Mouse (Mus musculus) lung, postnatal 14 days (tissue): ENCODE measurements around the gene Cdc34.
"Not testable (repeated sequence)": the region's sequence is repeated elsewhere in the genome, so short reads cannot be mapped to it uniquely, and the experiment has no call there.

Source experiments
- DNase-seq: peaks from one replicate; pipeline ENCODE4 v3.0.0; 2021

Gene Cdc34

DNA sequence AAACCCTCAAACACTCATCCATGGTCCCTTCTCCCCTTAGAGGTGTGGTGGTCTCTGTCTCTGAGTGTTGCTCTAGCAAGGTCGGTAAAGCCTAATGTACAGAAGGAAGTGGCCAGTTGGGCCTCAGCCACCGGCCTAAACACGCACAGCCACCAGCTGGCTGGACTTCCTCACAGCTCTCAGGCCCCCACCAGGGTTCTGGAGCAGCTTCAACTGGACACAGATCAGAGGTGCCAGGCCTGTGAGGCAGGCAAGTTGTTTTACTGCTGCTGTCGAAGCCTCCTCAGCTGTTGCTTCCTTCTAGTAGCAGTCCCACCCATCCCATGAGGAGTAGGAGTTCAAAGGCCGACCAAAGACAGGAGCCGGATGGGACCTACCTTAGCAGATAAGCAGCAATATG, 15.9 kb downstream of the Cdc34 start:
- peak; percentile 40 for DNase-seq

DNA sequence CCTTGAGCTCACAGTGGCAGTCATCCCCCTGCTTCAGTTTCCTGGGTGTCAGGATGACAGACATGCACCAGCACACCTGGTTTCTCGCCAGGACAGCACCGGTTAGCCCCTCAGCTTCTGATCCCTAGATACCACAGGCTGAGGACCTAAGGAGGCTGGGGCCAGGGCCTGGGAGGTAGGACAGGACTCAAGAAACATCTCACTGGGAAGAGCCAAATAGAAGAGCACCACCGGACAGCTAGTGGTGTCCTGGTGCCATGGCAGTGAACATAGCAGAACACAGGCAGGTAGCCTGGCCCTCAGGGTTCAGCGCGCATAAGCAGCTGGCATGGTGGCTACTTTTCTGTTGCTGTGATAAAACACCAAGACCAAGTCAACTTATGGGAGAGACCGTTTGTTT, 16.5 kb downstream of the Cdc34 start:
- DNase-seq, result no peak

DNA sequence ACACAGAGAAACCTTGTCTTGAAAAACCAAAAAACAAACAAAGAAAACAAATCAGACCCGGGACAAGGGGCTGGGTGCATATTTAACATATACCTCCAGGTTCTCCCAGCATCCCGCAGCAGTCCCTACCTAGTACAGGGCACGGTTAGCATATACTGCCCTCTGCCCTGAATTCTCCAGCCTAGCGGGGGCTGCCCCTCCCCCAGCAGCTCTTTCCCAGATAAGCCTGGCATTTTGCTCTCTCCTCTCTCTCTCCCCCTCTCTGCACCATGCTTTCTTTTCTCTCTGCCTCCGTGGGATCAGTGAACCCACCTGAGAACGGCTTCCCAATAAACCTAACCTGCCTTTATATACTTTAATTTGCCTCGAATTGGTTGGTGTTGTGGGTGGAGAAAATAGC, 18.7 kb downstream of the Cdc34 start:
- DNase-seq, result no peak

DNA sequence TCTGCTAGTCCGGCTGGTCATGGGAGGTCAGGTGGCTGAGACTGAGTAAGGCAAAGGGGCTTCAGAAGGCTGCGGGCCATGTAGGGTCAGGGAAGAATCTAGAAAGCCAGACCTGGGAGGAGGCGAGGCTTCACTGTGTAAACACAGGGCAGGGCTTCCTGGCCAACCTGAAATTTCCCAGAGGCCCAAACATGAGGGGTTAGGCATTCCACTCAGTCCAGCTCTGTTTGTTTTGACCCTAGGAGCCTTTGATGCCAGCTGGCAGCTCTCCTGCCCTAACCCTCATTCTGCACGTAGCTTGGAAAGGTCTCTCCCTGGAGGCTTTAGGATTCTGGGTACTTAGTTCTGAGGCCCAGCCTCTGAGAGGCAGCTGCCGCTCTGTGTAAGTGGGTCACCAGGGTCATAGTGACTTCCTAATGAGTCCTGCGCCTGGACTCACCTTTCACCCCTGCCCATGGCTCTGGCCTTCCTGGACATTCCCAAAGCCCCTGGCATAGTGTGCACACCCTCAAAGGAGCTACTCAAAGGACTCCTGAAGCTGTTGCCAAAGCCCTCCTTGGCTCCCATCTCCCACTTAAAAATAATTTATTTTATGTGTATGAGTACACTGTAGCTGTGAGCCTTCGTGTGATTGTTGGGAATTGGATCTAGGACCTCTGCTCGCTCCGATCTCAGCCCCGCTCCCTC, 19.6 kb downstream of the Cdc34 start:
- DNase-seq, result peak; percentile 72

DNA sequence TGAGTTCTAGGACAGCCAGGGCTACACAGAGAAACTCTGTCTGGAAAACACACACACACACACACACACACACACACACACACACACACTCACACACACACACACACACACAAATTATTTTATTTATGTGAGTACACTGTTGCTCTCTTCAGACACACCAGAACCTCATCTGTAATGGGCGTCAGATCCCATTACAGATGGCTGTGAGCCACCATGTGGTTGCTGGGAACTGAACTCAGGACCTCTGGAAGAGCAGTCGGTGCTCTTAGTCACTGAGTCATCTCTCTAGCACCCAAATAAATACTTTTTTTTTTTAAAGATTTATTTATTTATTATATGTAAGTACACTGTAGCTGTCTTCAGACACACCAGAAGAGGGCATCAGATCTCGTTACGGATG, 21.0 kb downstream of the Cdc34 start:
- not testable (repeated sequence) for DNase-seq

DNA sequence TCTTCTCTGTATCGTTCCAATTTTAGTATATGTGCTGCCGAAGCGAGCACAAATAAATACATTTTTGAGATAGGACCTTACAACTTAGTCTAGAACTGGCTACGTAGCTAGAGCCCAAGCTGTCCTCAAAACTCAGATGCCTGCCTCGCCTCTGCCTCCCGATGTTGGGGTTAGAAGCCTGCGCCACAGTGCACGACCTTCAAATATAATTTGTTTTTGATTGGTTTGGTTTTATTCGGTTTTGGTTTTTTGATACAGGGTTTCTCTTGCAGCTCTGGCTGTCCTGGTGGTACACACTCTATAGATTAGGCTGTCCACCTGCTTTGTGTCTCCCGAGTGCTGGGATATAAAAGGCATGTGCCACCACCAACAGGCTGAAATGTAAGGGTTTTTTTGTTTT, 21.5 kb downstream of the Cdc34 start:
- no peak for DNase-seq

DNA sequence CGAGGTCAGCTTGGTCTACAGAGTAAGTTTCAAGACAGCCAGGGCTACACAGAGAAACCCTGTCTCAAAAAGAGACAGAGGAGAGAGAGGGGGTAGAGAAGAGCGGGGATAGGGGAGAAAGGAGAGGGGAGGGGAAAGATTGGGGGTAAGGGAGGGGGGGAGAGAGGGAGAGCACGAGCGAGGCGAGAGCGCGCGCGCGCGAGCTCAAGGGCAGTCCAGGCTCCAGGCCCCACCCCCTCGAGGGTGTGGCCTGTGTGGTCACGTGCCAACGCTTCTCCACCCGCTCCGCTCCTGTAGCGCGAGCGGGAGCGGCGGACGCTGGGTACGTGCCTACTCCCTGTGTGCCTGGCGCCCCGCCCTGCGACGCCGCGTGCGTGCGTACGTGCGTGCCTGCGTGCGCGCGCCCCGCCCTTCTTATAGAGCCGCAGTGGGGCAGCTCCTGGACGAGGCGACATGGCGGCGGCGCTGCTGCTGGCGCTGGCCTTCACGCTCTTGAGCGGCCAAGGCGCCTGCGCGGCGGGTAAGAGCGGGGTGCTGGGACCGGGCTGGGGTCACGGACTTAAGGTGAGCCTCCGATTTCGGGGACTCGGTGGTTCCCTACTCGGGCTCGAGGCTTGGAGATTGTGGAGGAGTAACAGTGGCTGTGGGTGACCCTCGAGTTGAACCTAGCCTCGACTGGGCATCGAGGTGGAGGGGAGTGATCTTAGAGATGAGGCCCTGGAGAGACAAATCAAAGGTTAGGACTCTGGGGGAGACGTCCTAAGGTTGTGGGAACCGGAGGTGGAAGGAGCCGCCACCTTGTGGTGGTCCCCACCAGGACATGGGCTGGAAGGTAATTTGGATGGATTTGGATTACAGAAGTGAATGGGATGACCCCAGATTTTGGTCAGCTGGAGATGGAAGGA, 22.3 kb downstream of the Cdc34 start, which contains the start of gene Bsg:
Gene Bsg, plus strand, starts transcription at position 427 of the 905 bp plus-strand sequence.
- DNase-seq, result peak; percentile 99

DNA sequence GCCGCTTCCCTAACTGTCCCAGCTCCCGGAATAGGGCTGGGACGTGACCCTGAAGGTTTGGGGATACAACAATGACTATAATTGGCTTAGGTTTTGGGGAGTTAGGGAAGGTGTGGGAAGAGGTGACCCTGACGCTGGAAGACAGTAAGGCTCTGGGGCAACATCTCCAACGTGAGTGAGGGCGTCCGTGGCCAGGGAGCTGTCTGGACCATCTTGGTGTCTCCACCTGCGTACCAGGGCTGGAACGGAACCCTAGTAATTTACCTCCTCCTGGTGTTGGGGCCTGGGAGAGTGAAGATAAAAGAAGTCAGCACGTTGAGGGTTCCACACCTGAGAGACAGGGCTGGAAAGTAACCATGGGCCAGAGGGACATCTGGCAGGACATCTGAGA, 23.0 kb downstream of the Cdc34 start:
- DNase-seq, result no peak

DNA sequence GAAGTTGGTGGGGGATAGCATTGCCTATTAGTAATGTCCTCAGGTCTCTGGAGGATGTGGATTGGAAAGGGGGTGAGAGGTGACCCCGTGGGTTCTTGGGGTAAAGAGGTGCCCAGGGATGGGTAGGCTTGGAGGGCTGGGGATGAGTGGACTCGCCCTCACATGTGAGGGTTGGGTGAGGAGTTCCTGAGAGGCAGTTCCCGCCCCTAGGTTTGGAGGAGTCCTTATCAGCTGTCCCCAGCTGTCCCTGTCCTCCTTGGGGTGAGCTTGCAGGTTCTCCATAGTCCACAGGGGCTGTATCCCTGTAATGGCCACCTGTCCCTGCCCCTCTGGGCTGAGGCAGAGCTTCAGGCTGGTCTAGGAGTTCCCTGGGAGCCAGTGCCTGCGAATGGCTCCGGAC, 24.0 kb downstream of the Cdc34 start:
- DNase-seq, result no peak

DNA sequence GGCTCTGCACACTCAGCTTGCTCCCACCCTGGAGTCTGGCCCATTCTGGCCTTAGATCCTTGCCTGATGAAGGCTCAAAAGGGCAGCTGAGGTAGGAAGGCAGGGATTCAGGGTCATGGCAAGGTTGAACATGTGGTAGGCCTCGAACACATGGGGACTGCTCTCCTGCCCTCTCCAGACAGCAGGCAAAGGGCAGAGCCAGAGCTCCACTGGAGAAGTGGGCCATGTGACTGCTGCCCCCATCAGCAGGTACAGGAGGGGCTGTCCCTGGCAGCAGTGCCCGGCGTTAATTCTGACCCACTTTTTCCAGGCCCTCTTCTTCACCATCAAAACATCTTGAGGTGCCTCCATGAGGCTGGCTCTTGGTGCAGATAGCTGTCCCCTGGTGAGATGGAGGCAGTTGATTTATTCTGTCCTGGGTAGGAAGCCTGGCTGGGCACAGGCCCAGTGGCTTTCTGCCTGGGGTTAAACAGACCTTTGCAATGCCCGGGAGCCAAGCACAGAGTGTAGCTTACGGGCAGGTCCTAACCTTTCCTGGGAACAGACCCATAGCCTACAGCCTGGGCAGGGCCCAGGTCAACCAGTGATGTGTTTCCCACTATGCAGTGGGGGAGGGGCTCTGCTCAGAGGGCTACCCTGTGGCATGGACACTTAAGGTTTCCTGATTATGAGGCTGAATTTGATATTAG, 24.6 kb downstream of the Cdc34 start:
- no peak for DNase-seq

DNA sequence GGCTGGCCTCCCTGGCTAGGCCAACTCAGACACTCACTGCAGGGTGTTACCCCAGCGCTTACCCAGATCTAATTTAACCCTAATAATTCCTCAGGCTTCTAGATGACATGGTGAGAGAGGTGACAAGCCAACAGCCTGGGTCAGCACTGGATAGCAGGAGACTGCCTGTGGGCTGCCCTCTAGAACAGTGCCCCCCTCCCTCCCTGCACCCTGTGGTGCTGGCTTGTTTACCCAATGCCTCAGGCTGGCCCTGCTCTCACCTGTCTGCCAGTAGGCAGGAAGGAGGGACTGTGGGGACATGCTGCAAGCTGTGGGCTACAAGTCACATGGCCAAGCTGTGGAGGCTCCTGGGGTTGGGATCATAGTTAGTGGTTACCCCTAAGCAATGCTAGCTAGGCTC, 25.2 kb downstream of the Cdc34 start:
- no peak for DNase-seq

DNA sequence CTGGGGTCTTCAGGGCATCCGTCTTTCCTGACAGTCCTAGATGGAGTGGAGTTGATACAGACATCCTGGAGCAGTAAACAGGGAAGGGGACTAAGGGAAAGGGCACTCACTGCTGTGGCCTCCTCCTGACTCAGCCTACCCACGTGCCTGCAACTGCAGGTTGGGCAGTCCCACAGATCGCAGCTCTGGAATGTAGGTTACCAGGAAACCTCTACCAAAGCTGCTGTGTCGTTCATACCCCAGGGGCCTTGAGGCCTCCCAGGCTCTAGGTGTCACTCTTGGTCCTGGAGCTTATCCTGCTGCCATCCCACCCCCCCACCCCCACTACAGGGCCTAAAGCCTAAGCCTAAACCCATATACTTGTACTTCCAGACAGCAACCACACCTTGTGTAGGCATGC, 25.8 kb downstream of the Cdc34 start:
- DNase-seq, result no peak

DNA sequence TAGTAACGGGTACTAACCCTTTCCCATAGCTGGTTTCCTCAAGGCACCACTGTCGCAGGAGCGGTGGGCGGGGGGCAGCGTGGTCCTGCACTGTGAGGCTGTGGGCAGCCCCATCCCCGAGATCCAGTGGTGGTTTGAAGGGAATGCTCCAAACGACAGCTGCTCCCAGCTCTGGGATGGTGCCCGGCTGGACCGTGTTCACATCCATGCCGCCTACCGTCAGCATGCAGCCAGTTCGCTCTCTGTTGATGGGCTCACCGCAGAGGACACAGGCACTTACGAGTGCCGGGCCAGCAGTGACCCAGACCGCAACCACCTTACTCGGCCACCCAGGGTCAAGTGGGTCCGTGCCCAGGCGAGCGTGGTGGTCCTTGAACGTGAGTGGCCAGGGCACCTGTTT, 26.7 kb downstream of the Cdc34 start:
- no peak for DNase-seq

DNA sequence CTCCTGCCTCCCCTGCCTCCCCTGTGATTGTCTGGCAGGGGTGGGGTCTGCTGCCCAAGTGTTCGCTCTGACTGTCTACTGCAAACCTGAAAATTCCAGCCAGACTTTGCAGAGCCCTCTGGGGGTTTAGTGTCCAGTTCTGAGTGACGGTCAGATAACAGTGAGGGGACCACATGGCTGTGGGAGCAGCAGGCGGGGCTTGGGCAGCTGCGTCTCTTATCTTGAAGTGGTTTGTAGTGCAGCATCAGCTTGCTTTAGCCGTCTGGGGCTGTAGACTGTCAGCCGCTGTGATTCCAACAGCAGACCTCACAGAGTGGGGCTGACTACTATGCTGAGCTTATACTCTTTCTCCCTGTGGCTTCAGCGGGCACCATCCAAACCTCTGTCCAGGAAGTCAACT, 27.3 kb downstream of the Cdc34 start:
- DNase-seq, result no peak

DNA sequence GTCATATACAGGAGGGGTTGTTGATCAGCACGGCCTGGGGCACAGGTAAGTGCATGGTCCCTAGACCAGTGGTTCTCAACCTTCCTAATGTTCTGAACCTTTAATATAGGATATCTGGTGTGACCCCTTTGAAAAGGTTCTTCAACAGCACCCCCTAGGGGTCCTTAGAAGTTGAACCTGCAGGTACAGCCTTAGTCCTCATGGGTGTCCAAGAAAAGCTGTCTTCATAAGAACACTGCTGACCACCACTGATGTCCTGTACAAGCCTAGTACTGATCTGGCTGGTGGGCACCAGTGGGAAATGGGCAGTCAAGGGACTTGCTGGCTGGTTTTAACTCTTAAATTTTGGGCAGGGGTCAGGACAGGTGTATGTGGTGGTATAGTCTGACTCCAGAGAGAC, 30.0 kb downstream of the Cdc34 start:
- DNase-seq, result no peak

DNA sequence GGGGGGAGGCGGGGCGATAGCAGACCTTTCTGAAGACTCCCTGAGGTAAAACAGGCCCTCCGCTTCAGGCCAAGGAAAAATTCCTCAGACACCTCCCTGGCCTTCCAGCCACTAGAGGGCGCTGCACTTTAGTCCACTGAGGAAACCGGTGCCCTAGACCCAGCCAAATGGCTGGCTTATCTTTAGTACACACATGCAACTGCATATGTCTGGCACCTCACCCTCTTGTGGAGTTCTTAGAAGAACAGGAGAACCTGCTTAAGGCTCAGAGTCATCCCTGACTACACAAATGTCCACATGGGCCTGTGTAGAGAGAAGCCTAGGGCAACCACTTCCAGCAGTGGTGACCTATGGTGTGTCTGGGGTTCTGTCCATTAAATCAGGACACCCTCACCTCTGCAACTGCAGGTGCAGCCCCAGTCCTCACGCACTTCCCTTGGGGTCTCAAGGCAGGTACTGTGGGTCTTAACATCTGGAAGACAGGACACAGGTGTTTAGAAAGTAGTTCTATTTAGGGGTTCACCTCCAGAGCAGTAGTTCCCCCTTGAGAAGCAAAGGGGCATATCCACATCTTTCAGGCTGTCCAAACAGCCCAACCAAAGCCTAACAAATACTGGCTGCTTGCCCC, 30.6 kb downstream of the Cdc34 start:
- DNase-seq, result peak; percentile 87

DNA sequence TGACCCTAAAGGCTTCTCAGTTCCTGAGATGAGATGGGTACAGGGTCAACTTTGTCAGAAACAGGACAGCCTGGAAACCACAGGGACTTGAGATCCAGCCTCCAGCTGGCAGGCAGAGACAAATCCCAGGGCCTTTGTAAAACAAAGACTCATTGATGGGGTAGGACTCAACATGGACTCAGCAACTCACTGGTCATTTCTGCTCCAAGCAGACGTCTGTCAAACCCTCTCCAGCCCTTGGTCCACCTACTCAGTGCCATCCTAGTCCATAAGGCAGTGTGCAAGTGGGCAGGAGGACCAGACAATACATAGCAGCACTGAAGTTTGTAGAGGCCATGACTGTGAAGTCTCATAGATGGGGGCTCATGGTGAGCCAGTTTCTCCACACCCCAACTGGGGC, 31.2 kb downstream of the Cdc34 start:
- DNase-seq, result no peak

DNA sequence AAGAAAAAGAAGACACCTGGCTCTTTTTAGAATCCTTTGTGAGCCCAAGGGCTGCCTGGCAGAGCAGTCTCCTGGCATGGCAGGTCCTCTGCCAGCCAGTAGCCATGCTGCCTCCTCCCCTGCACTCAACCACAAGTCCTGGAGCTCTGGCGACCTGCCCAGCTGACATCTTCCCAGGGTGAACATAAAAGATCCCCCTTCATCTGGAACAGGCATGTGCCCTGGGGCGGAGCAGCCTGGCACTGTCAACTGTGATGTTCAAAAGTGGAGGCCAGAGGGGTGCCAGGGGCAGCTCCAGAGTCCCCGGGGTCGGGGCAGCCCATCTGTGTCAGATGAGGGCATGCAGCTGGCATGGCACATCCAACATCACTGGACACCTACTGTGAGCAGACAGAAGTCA, 33.0 kb downstream of the Cdc34 start:
- no peak for DNase-seq

DNA sequence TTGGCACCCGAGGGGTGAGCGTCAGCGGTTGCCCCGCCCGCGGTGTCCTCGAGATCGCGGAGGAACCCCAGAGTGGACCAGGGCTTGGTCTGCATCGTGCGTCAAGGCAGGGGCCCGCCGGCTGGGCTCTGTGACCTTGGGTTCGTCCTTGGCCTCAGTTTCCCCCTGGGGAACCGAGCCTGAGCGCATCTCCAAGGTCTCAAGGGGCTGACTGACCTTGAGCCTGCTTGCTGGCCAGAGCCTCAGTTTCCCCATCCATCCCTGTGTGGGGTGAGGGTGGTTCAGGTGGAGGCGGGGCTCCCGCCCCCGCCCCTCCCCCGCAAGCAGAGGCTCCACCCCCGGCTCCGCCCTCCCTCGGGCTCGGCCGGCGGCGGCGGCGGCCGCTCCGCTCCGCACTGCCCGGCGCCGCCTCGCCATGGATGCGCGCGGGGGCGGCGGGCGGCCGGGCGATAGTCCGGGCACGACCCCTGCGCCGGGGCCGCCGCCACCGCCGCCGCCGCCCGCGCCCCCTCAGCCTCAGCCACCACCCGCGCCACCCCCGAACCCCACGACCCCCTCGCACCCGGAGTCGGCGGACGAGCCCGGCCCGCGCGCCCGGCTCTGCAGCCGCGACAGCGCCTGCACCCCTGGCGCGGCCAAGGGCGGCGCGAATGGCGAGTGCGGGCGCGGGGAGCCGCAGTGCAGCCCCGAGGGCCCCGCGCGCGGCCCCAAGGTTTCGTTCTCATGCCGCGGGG, 34.4 kb downstream of the Cdc34 start, which contains the start of gene Hcn2:
Gene Hcn2, plus strand, starts transcription at position 381 of the 734 bp plus-strand sequence.
- no peak for DNase-seq

DNA sequence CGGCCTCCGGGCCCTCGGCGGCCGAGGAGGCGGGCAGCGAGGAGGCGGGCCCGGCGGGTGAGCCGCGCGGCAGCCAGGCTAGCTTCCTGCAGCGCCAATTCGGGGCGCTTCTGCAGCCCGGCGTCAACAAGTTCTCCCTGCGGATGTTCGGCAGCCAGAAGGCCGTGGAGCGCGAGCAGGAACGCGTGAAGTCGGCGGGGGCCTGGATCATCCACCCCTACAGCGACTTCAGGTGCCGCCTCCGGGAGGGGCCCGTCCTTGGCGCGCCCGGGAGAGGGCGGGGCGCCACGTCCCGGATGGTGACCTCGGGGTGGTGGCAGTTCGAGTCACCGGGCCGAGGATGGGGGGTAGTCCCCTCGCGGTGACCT, 35.0 kb downstream of the Cdc34 start:
- no peak for DNase-seq

DNA sequence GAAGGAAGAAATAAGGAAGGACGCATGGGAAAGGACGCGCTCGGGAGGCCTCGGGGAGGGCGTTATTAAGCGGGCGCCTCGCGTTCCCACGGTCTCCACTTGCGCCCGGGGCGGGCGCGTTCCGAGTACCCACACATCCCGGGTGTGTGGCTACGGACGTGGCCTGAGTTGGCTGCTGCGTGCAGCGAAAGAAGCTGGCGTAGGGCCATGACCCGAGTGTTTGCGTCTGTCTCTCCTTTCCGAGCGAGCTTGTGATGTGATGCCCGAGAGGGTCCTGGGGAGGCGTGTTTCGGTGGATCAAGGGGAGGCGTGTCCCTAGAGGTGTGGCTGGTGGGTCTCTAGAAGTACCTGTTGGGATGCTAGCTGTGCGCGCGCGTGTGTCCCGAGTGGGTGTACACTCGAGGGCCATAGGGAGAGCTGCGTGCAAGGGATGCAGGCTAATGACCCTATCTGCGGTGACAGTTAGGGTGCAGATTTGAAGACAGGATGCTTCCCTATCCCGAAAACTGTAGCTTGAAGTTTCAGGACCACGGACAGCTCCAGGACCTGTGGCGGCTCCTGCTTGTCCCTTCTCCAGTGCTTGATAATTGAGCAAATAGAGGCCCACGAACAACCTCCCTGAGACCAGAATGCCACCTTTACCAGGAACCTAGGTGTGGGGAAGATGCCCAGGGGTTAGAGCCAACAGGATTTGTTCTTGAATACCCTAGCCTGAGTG, 35.8 kb downstream of the Cdc34 start:
- DNase-seq, result peak; percentile 86

DNA sequence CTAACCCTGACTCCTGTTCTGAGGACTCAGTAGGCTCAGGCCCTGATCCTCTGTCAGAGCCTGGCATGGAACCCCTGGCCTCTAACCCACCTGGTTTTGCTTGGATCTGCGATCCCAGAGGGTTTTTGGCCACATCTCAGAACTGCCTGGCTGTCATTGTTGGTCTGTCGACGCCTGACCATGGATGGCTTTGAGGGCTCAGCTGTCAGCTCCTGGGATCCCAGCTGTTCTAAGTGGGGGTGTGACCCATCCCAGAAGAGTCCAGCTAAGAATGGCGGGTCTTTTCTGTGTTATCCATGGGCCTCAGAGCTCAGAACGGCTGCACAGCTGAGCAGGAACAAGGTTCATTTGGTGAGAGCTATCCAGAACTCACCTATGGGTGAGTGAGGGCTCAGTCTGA, 39.1 kb downstream of the Cdc34 start:
- no peak for DNase-seq
